Mouse (Mus musculus): Measurements from ENCODE around the gene Bsg.
"Not testable (repeated sequence)": the region's sequence is repeated elsewhere in the genome, so short reads cannot be mapped to it uniquely, and the experiment has no call there.

The Bsg gene

GRCm38 (mm10) chr10:79733847-79734246 is 29.6 kb downstream of the Bsg start:
- no peak for DNase-seq (ENCODE audit: low spot score in 2 of 2)

DNA sequence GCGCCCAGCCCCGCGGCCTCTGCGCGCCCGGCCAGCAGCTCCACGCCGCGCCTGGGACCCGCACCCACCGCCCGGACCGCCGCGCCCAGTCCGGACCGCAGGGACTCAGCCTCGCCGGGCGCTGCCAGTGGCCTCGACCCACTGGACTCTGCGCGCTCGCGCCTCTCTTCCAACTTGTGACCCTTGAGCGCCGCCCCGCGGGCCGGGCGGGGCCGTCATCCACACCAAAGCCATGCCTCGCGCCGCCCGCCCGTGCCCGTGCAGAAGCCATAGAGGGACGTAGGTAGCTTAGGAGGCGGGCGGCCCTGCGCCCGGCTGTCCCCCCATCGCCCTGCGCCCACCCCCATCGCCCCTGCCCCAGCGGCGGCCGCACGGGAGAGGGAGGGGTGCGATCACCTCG is 31.1 kb downstream of the Bsg start:
- DNase-seq (ENCODE audit: low spot score in 2 of 2) = no peak

DNA sequence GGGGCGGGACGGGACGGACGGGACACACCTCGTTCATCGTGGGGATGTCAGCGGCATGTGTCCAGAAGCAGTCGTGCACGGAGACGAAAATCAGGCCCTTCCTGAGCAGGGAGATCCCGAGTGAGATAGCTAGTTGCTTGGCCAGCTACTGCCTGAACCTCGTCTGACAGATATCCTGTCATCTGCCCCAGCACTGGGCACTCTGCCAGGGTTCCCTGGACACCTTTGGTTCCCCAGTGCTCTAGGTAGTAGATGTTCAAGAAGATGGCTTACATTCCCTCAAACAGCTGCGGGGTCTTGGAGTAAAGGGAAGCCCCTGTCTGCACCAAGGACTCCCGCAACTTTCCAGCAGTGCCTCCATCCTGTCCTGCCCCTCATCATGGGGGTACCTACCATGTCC is 32.4 kb downstream of the Bsg start:
- no peak for DNase-seq (ENCODE audit: low spot score in 2 of 2)

- DNase-seq (ENCODE audit: low spot score in 2 of 2) = no peak
Observed at GRCm38 (mm10) chr10:79738259-79738658, 34.0 kb downstream of the Bsg start.

DNA sequence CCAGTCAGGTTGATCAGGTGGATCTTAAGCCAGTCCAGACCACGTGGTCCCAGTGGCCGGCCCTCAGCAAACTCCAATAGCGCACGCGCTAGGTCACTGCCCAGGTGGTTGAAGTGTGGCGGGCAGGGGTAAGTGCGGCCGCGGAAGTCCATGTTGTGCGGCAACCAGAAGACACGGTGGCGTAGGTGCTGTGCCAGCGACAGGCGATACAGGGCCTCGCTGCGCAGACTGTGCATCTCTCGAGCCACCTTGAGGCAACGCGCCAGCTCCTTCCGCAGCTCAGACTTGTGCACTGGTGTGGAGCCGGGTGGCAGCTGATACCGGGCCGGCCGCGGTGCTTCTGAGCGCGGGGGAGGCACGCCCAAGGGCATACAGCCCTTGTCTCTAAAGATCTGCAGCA is 34.9 kb downstream of the Bsg start:
- no peak for DNase-seq (ENCODE audit: low spot score in 2 of 2)

DNA sequence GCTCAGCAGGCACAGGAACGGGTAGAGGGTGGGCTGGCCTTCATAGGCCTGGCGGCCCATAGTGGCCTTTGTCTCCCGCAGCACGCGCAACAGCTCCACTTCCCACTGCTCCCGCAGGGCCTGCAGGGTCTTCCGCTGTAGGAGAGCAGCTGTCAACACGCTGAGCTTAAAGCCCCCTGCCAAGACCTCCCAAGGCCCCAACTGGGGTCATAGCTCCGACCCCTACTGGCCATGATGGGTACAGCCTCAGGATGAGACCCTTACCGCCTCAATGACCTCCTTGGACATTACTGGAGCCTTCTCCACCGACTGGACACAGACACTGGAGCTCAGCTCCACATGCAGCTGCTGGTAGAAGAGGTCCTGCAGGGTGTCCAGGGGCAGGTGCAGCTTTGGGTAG is 36.6 kb downstream of the Bsg start:
- DNase-seq (ENCODE audit: low spot score in 2 of 2) = no peak

- no peak for DNase-seq (ENCODE audit: low spot score in 2 of 2)
Observed at GRCm38 (mm10) chr10:79743161-79743560, 38.9 kb downstream of the Bsg start.

DNA sequence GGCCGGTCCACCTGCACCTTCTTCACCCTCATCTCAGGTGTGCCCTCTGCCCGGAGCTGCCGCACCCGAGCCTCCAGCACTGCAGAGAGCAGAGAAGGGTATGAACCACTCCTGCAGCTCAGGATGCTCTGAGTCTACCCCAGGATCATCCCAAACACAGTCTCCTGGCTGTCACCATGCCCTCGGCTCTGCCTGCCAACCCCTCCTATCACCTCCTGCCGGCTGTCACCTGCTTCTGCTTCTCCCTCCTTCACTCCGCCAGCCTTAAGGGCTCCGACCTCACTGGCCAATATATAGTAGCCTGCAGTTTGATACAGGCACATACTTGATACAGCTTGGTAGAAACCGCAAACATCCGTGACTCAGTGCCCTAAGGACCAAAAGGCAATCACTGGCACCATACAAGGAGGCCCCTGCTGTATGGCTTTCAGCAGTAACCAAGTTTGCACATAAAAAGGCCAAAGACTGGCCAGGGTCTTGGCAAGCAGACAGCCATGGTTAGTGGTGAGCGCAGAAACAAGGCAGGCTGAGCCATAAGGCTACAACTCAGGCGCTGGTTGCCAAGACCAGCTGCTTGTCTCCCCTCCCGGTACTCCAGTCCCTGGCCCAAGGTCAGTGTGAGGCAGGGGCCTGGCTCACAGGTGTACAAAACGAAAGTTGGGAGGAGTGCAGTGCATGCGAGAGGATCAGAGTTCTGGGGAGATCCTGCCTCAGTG is 39.5 kb downstream of the Bsg start:
- no peak for DNase-seq (ENCODE audit: low spot score in 2 of 2)

- DNase-seq (ENCODE audit: low spot score in 2 of 2) = no peak
Observed at GRCm38 (mm10) chr10:79745411-79745810, 41.1 kb downstream of the Bsg start.

- peak; percentile 95 to 98 for DNase-seq (ENCODE audit: low spot score in 2 of 2)
Observed at GRCm38 (mm10) chr10:79745898-79746773, 41.8 kb downstream of the Bsg start, which contains the start of gene Polrmt. TSS of gene Polrmt (minus strand) at chr10:79746581.

DNA sequence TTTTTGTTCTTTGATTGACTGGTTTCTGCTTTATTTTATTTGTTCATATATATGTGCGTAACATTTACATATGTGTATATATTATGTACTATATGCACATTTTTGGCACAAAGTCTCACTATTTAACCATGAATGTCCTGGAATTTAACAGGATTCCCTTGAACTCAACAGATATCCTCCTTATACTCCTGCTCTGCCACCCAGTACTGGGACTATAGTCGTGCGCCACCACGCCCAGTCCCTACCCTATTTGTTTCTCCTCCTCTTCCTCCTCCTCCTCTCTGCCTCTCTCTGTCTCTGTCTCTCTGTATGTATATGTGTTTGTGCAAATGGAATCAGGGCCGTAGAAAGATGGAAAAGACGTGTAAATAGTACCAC is 42.5 kb downstream of the Bsg start:
- no peak for DNase-seq (ENCODE audit: low spot score in 2 of 2)

- no peak for DNase-seq (ENCODE audit: low spot score in 2 of 2)
Observed at GRCm38 (mm10) chr10:79748496-79748895, 44.2 kb downstream of the Bsg start.

DNA sequence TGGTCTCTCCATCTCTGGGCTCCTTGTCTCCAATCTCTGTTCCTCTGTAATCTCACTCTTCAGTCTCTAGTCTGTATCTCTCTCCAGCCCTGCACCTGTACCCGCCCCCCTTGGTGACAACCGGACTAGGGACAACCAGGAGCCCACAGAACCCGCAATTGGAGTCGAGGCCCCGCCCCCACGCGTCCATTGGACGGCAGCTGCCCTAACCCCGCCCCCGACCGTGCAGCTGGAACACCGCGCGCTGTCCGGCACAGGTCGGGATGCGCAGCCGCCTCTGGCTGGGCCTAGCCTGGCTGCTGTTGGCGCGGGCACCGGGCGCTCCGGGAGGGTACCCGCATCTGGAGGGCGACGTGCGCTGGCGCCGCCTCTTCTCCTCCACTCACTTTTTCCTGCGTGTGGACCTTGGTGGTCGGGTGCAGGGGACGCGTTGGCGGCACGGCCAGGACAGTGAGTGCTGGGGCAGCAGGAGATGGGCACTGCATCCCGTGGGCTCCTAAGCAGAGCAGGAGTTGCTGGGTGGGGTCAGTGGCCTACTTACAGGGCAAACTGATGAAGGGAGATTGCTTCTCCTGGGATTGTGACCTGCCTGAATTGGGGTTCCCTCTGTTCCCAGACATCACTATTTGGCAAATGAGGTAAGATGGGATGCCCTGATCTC is 50.7 kb downstream of the Bsg start, which contains the start of gene Fgf22:
Fgf22 (plus strand) TSS at position 221 of the 661 bp plus-strand sequence.
- DNase-seq (ENCODE audit: low spot score in 2 of 2) = peak in 1 of 2 experiments; percentile 80

- DNase-seq (ENCODE audit: low spot score in 2 of 2) = no peak
Observed at GRCm38 (mm10) chr10:79755854-79756253, 51.6 kb downstream of the Bsg start.

GRCm38 (mm10) chr10:79756660-79757059 is 52.4 kb downstream of the Bsg start:
- DNase-seq (ENCODE audit: low spot score in 2 of 2) = no peak

GRCm38 (mm10) chr10:79759675-79760074 is 55.4 kb downstream of the Bsg start:
- not testable (repeated sequence) for DNase-seq (ENCODE audit: low spot score in 2 of 2)

- no peak for DNase-seq (ENCODE audit: low spot score in 2 of 2)
Observed at GRCm38 (mm10) chr10:79760603-79761143, 56.4 kb downstream of the Bsg start.
